Mouse (Mus musculus) monocyte, adult 5-6 weeks (primary cell): ENCODE data around the gene Suco. TPM values are rescaled to one million over a fixed set of nuclear protein-coding genes. Genes with fewer than 3 reads are reported as not detected.
A peak's percentile ranks its signal among the peaks of the same experiment; 100 is the strongest.

Experiments
- ATAC-seq: fragments of 153-309, 156-312 bp; replicated peaks from 2 replicates; pipeline ENCODE4 v1.8.0; 2017; ENCODE audit warnings: mild to moderate bottlenecking; ENCODE audit not compliant: low TSS enrichment, insufficient number of reproducible peaks, severe bottlenecking, poor library complexity, low FRiP score
- total RNA-seq: library from RNA; stranded (forward); fragments of 200-1000, 200-491, 200-594 nt; gene quantifications from 3 replicates; pipeline ENCODE4 v1.2.3, GENCODE M21; 2017

Suco gene
- total RNA-seq, result 123 to 163 TPM (median 160 TPM) in 3 replicates

- ATAC-seq, result peak; percentile 91
These were observed at the start of gene Suco for GRCm38 (mm10) chr1:161876553-161877447. Gene Suco (minus strand): TSS chr1:161876682.

- ATAC-seq, result no peak
These were observed 48.9 kb upstream of the Suco start for GRCm38 (mm10) chr1:161925281-161925805.

- ATAC-seq, result no peak
These were observed 47.8 kb upstream of the Suco start for GRCm38 (mm10) chr1:161924321-161924720.

GRCm38 (mm10) chr1:161921928-161922327 lies 45.4 kb upstream of the Suco start:
- ATAC-seq, result 0 out of 2 replicates have a peak, but pooled peaks have one; percentile 38

- no peak for ATAC-seq
These were observed 44.3 kb upstream of the Suco start for GRCm38 (mm10) chr1:161920475-161921454.

GRCm38 (mm10) chr1:161919594-161919993 lies 43.1 kb upstream of the Suco start:
- no peak for ATAC-seq

GRCm38 (mm10) chr1:161918682-161919372 lies 42.3 kb upstream of the Suco start:
- ATAC-seq, result no peak

- ATAC-seq, result no peak
These were observed 41.5 kb upstream of the Suco start for GRCm38 (mm10) chr1:161917940-161918484.

GRCm38 (mm10) chr1:161916036-161916435 lies 39.6 kb upstream of the Suco start:
- ATAC-seq, result no peak

GRCm38 (mm10) chr1:161913648-161913984 lies 37.1 kb upstream of the Suco start:
- ATAC-seq, result no peak

- no peak for ATAC-seq
These were observed 36.6 kb upstream of the Suco start for GRCm38 (mm10) chr1:161912940-161913647.

GRCm38 (mm10) chr1:161909074-161909473 lies 32.6 kb upstream of the Suco start:
- ATAC-seq, result no peak

GRCm38 (mm10) chr1:161907795-161908457 lies 31.4 kb upstream of the Suco start:
- no peak for ATAC-seq

GRCm38 (mm10) chr1:161907111-161907510 lies 30.6 kb upstream of the Suco start:
- ATAC-seq, result no peak

GRCm38 (mm10) chr1:161902692-161903452 lies 26.4 kb upstream of the Suco start:
- ATAC-seq, result no peak

- ATAC-seq, result no peak
These were observed 23.6 kb upstream of the Suco start for GRCm38 (mm10) chr1:161900129-161900528.

- ATAC-seq, result peak; percentile 24; the same call in 1 of the 2 replicates
These were observed 20.8 kb upstream of the Suco start for GRCm38 (mm10) chr1:161897235-161897634.
